Mouse (Mus musculus) liver, embryonic 14.5 days (tissue): ENCODE measurements around the gene Slc7a1.

ENCODE experiments used
- CTCF ChIP-seq: IDR thresholded peaks from 2 replicates; pipeline ENCODE4 v1.5.1; 2016; ENCODE audit warnings: antibody characterized with exemption, low read depth, control low read depth
- EP300 ChIP-seq: IDR thresholded peaks from 2 replicates; pipeline ENCODE4 v1.6.1; 2016; ENCODE audit warnings: antibody characterized with exemption, low read depth

- no peak for TF ChIP-seq CTCF
- no peak for TF ChIP-seq EP300
Observed at GRCm38 (mm10) chr5:148367816-148368215, 31.9 kb downstream of the Slc7a1 start.
